Mouse (Mus musculus): ENCODE data around the gene Ppil1. TPM values are rescaled to one million over a fixed set of nuclear protein-coding genes. Genes with fewer than 3 reads are reported as not detected.
A peak's percentile ranks its signal among the peaks of the same experiment; 100 is the strongest.

Ppil1 gene
- polyA plus RNA-seq, 1 experiment from 2014 or later = 100 TPM

GRCm38 (mm10) chr17:29246602-29247001 is 17.4 kb downstream of the Ppil1 start:
- 0 out of 2 replicates have a peak, but pooled peaks have one; percentile 10 for ATAC-seq (ENCODE audit: low read depth)
- Histone ChIP-seq H3K27ac (replicated peaks) (peak overlapping the region; percentile 10), H3K4me2 (no peak overlapping the region), H3K27me3 (no peaks in the 10 kb centered on the region), H3K9me3 (no peaks in the 10 kb centered on the region), H3K9ac (no peak overlapping the region), H3K4me1 (replicated peaks) (peaks cover 51% of the 10 kb centered on the region), H3K4me3 (no peak overlapping the region), H3K36me3 (peaks cover 19% of the 10 kb centered on the region)
- WGBS = 31% methylated on average over 5 of the region's 5 CpGs

- 33% methylated on average over 7 of the region's 7 CpGs for WGBS
- H3K9me3 ChIP-seq = no peaks in the 10 kb centered on the region
- H3K27ac ChIP-seq (replicated peaks) = peak overlapping the region; percentile 74; the same call in 1 of the 2 replicates
- H3K36me3 ChIP-seq = peaks cover 11% of the 10 kb centered on the region
- peaks cover 42% of the 10 kb centered on the region for H3K4me1 ChIP-seq (replicated peaks)
- H3K9ac ChIP-seq = peak overlapping the region; percentile 6
- no peak for ATAC-seq (ENCODE audit: low read depth)
- H3K4me3 ChIP-seq = no peak overlapping the region
- H3K27me3 ChIP-seq = no peaks in the 10 kb centered on the region
- H3K4me2 ChIP-seq = no peak overlapping the region
Observed at GRCm38 (mm10) chr17:29245725-29246124, 18.3 kb downstream of the Ppil1 start.

GRCm38 (mm10) chr17:29244912-29245311 is 19.1 kb downstream of the Ppil1 start:
- H3K27ac ChIP-seq (replicated peaks) = peak overlapping the region; percentile 74
- peak overlapping the region; percentile 41 for H3K9ac ChIP-seq
- no peak overlapping the region for H3K4me3 ChIP-seq
- no peaks in the 10 kb centered on the region for H3K9me3 ChIP-seq
- peaks cover 5% of the 10 kb centered on the region; the same call in 1 of the 2 replicates for H3K27me3 ChIP-seq
- WGBS = 13% methylated on average over 11 of the region's 12 CpGs
- peaks cover 42% of the 10 kb centered on the region for H3K4me1 ChIP-seq (replicated peaks)
- no peak overlapping the region; the same call in 1 of the 2 replicates for H3K4me2 ChIP-seq
- peaks cover 3% of the 10 kb centered on the region for H3K36me3 ChIP-seq
- ATAC-seq (ENCODE audit: low read depth) = no peak

DNA sequence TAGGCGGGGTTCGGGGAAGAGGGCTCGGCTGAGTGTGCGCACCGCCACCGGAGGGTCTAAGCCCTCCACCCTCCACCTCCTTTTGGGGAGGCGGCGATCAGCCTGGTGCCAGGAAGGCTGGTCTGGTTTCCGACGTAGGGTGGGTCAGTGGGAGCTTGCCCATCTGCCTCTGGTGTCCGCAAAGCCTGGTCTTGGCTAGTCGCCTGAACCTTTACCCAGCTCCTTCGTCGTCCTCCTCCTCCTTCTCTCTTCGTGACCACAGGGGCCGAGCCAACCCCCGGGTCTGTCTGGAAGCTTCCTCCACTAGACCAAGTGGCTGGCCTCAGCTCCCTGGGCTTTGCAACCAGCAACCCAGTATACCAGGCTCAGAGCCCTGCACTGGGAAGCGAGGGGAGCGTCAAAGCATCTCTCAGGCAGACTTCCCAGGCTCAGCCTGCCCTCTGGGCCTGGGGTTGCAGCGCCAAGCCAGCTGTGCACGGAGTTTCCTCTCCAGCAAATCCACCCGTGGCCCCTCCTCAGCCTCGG is 25.5 kb downstream of the Ppil1 start:
- WGBS = 4% methylated on average over 23 of the region's 23 CpGs
- peak overlapping the region; percentile 99 for H3K4me2 ChIP-seq
- peak overlapping the region; percentile 80 for H3K9ac ChIP-seq
- ATAC-seq (ENCODE audit: low read depth) = peak; percentile 48; the same call in 1 of the 2 replicates
- no peaks in the 10 kb centered on the region for H3K36me3 ChIP-seq
- peaks cover 40% of the 10 kb centered on the region for H3K4me1 ChIP-seq (replicated peaks)
- H3K27me3 ChIP-seq = peaks cover 37% of the 10 kb centered on the region
- H3K9me3 ChIP-seq = no peaks in the 10 kb centered on the region
- H3K27ac ChIP-seq (replicated peaks) = no peak overlapping the region
- peak overlapping the region; percentile 65 for H3K4me3 ChIP-seq

GRCm38 (mm10) chr17:29237772-29238420 is 26.1 kb downstream of the Ppil1 start, which contains the start of gene Cpne5:
Gene Cpne5 (minus strand): TSS chr17:29238167.
- Histone ChIP-seq H3K27ac (replicated peaks) (0 out of 2 replicates have a peak within 1 kb of the TSS, but pooled peaks have one; percentile 38), H3K4me1 (replicated peaks) (peaks cover 34% of the 10 kb centered on the region)
- 1% methylated on average over 49 of the region's 73 CpGs for WGBS

DNA sequence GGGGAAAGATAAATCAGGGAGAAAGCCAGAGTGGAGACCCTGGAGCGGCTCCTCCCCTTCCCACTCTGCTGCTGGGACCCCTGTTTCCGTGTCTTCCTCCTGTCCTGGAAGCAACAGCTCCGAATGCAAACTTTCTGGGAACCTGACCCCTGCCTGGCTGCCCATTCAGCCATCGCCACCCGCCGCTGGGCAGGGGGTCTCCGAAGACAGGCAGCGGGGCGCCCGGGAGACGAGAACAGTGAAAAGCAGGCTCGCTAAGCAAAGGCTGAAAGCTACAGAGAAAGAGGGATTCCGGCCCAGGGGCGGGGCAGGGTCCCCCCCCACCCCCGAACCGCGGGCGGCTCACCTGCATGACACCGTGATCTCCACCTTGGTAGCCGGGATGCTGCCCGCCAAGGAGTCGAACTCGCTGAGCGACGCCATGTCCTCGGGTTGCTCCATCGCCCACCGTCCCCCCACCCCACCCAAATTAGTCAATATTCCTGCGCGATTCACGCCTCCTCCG is 26.7 kb downstream of the Ppil1 start:
- Histone ChIP-seq H3K4me2 (peak overlapping the region; percentile 99), H3K9me3 (no peaks in the 10 kb centered on the region), H3K27me3 (peaks cover 37% of the 10 kb centered on the region), H3K9ac (peak overlapping the region; percentile 80), H3K36me3 (no peaks in the 10 kb centered on the region), H3K4me3 (peak overlapping the region; percentile 65), H3K27ac (replicated peaks) (no peak overlapping the region), H3K4me1 (replicated peaks) (peaks cover 28% of the 10 kb centered on the region)
- ATAC-seq (ENCODE audit: low read depth) = no peak
- WGBS = 1% methylated on average over 30 of the region's 32 CpGs

More at GRCm38 (mm10) chr17:29237772-29238420, 26.1 kb downstream of the Ppil1 start, which contains the start of gene Cpne5:
- Histone ChIP-seq H3K4me3 (peak within 1 kb of the TSS; percentile 65), H3K36me3 (no peaks in the 10 kb centered on the region), H3K9ac (peak within 1 kb of the TSS; percentile 80), H3K9me3 (no peaks in the 10 kb centered on the region), H3K27me3 (peaks cover 37% of the 10 kb centered on the region), H3K4me2 (peak within 1 kb of the TSS; percentile 99)
- peak; percentile 65 for ATAC-seq (ENCODE audit: low read depth)

GRCm38 (mm10) chr17:29236111-29236510 is 27.9 kb downstream of the Ppil1 start:
- 71% methylated on average over 7 of the region's 7 CpGs for WGBS
- no peak for ATAC-seq (ENCODE audit: low read depth)
- Histone ChIP-seq H3K4me1 (replicated peaks) (peaks cover 27% of the 10 kb centered on the region), H3K27me3 (peaks cover 37% of the 10 kb centered on the region), H3K4me3 (no peak overlapping the region), H3K4me2 (peak overlapping the region; percentile 99), H3K9ac (no peak overlapping the region), H3K27ac (replicated peaks) (no peak overlapping the region), H3K36me3 (no peaks in the 10 kb centered on the region), H3K9me3 (no peaks in the 10 kb centered on the region)

- 54% methylated on average over 10 of the region's 10 CpGs for WGBS
- H3K4me1 ChIP-seq (replicated peaks) = no peaks in the 10 kb centered on the region; the same call in 1 of the 2 replicates
- H3K4me3 ChIP-seq = no peak overlapping the region
- H3K4me2 ChIP-seq = no peak overlapping the region
- H3K27me3 ChIP-seq = peaks cover 12% of the 10 kb centered on the region
- no peaks in the 10 kb centered on the region for H3K9me3 ChIP-seq
- H3K36me3 ChIP-seq = no peaks in the 10 kb centered on the region
- H3K9ac ChIP-seq = no peak overlapping the region
- no peak overlapping the region for H3K27ac ChIP-seq (replicated peaks)
- ATAC-seq (ENCODE audit: low read depth) = no peak
Observed at GRCm38 (mm10) chr17:29231109-29231508, 32.9 kb downstream of the Ppil1 start.

- H3K9ac ChIP-seq = no peak overlapping the region
- no peaks in the 10 kb centered on the region for H3K36me3 ChIP-seq
- no peak overlapping the region for H3K4me2 ChIP-seq
- WGBS = 59% methylated on average over 14 of the region's 14 CpGs
- H3K4me1 ChIP-seq (replicated peaks) = peaks cover 22% of the 10 kb centered on the region
- H3K4me3 ChIP-seq = no peak overlapping the region
- peak; percentile 33; the same call in 1 of the 2 replicates for ATAC-seq (ENCODE audit: low read depth)
- H3K9me3 ChIP-seq = no peaks in the 10 kb centered on the region
- H3K27me3 ChIP-seq = no peaks in the 10 kb centered on the region
- H3K27ac ChIP-seq (replicated peaks) = peak overlapping the region; percentile 34; the same call in 1 of the 2 replicates
Observed at GRCm38 (mm10) chr17:29220631-29221030, 43.4 kb downstream of the Ppil1 start.

- Histone ChIP-seq H3K4me2 (no peak overlapping the region), H3K4me3 (no peak overlapping the region), H3K9ac (no peak overlapping the region), H3K4me1 (replicated peaks) (peaks cover 48% of the 10 kb centered on the region), H3K36me3 (no peaks in the 10 kb centered on the region), H3K9me3 (no peaks in the 10 kb centered on the region), H3K27me3 (no peaks in the 10 kb centered on the region), H3K27ac (replicated peaks) (no peak overlapping the region)
- 71% methylated on average over 5 of the region's 5 CpGs for WGBS
- ATAC-seq (ENCODE audit: low read depth) = no peak
Observed at GRCm38 (mm10) chr17:29218017-29218416, 46.0 kb downstream of the Ppil1 start.

- Histone ChIP-seq H3K27me3 (no peaks in the 10 kb centered on the region), H3K4me2 (no peak overlapping the region), H3K36me3 (no peaks in the 10 kb centered on the region), H3K4me1 (replicated peaks) (peaks cover 48% of the 10 kb centered on the region), H3K4me3 (no peak overlapping the region), H3K9ac (no peak overlapping the region), H3K9me3 (no peaks in the 10 kb centered on the region), H3K27ac (replicated peaks) (no peak overlapping the region)
- no peak for ATAC-seq (ENCODE audit: low read depth)
- WGBS = 59% methylated on average over 7 of the region's 7 CpGs
Observed at GRCm38 (mm10) chr17:29216078-29216477, 47.9 kb downstream of the Ppil1 start.

DNA sequence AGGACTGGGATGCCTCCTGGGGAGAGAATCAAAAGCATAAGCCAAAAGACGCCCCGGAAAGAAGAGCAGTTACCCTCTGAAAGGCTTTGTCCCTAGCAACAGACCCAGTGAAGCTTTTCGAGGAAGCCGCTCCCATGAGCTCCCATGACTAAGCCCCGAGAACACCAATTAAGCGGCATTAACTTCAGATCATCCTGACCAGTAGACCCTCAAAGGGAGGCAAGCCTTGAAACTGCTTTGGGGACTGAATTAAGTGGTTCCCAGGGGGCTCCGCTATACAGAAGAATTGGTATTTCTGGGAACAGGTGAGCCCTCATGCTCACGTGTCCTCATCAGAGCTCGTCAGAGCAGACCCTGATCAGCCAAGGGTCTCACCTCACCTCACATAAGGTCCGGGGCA is 49.3 kb downstream of the Ppil1 start:
- Histone ChIP-seq H3K4me3 (no peak overlapping the region), H3K36me3 (no peaks in the 10 kb centered on the region), H3K27me3 (no peaks in the 10 kb centered on the region), H3K9ac (0 out of 2 replicates have a peak overlapping the region, but pooled peaks have one; percentile 31), H3K4me2 (no peak overlapping the region), H3K9me3 (no peaks in the 10 kb centered on the region), H3K27ac (replicated peaks) (peak overlapping the region; percentile 84), H3K4me1 (replicated peaks) (peaks cover 39% of the 10 kb centered on the region)
- ATAC-seq (ENCODE audit: low read depth) = no peak
- WGBS = 23% methylated on average over 10 of the region's 10 CpGs

Data from neural tube, embryonic 13.5 days (tissue).